Comparison of ENCODE assay signal across 26 mouse cellular contexts in the genomic region with DNA sequence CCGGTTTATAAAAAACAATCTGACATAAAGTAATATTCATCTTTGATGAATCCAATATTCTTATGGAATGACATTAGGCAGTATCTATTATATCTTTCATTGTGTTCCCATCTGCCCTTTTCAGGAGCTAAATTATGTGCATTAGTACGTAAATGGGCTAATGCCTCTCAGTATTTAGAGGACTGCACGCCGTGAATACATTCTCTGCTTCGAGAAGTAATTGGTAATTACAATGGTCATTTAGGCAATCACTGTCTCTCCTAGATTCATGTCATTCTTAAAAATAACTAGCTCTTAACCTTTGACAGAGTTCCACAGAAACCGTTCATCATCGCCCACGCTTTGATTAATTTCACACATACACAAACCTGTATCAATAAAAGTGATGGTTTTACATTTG. TPM values are rescaled to one million over a fixed set of nuclear protein-coding genes. Genes with fewer than 3 reads are reported as not detected.
"Had no signal": no experiment of that assay in that cellular context is flagged by ENCODE, and none has a peak within 500 bp of the region (broad histone marks: within the 10 kb centered on the region; RNA-seq: fewer than 3 reads in every experiment).

No protein-coding gene starts in this region.

- H3K4me1 ChIP-seq: kidney, embryonic 15.5 days; limb, embryonic 15.5 days; liver, embryonic 12.5 days had no signal

- DNase-seq: gastrocnemius, postnatal 10 days; gastrocnemius, postnatal 25 days; heart, adult 18-20 months; heart, postnatal 10 days; kidney, adult 11 months; kidney, adult 2 months; kidney, adult 9 months; kidney, postnatal 14 days; kidney, postnatal 36 days; layer of hippocampus, adult 9-11 months; layer of hippocampus, postnatal 36 days; left cerebral cortex, postnatal 4 days had no signal

- H3K9ac ChIP-seq: heart, embryonic 12.5 days; hindbrain, embryonic 12.5 days; hindbrain, embryonic 15.5 days; kidney, embryonic 15.5 days; limb, embryonic 13.5 days; limb, embryonic 15.5 days; liver, embryonic 12.5 days; liver, embryonic 14.5 days had no signal

- H3K4me2 ChIP-seq: heart, embryonic 12.5 days; hindbrain, embryonic 12.5 days; limb, embryonic 13.5 days; limb, embryonic 15.5 days; liver, embryonic 12.5 days had no signal

- H3K27me3 ChIP-seq: heart, embryonic 12.5 days; hindbrain, embryonic 12.5 days; hindbrain, embryonic 15.5 days; kidney, embryonic 15.5 days; limb, embryonic 15.5 days; liver, embryonic 12.5 days had no signal

- H3K4me3 ChIP-seq: heart, embryonic 10.5 days; heart, embryonic 12.5 days; hindbrain, embryonic 12.5 days; hindbrain, embryonic 15.5 days; kidney, embryonic 15.5 days; limb, embryonic 13.5 days; limb, embryonic 15.5 days; liver, embryonic 12.5 days had no signal

- H3K9me3 ChIP-seq: heart, embryonic 10.5 days; heart, embryonic 12.5 days; hindbrain, embryonic 12.5 days; hindbrain, embryonic 15.5 days; kidney, embryonic 15.5 days; limb, embryonic 13.5 days; limb, embryonic 15.5 days; liver, embryonic 12.5 days had no signal

- ATAC-seq: hindbrain, postnatal 0 days; intestine, embryonic 16.5 days; liver, embryonic 12.5 days had no signal

- H3K27ac ChIP-seq: heart, embryonic 10.5 days; hindbrain, embryonic 12.5 days; hindbrain, embryonic 15.5 days; hindbrain, postnatal 0 days; kidney, embryonic 15.5 days; kidney, postnatal 0 days; limb, embryonic 13.5 days; limb, embryonic 15.5 days; liver, embryonic 12.5 days; liver, embryonic 14.5 days had no signal

- H3K36me3 ChIP-seq: heart, embryonic 10.5 days; heart, embryonic 12.5 days; hindbrain, embryonic 12.5 days; hindbrain, embryonic 15.5 days; kidney, embryonic 15.5 days; limb, embryonic 13.5 days; limb, embryonic 15.5 days; liver, embryonic 12.5 days had no signal

RNA-seq across cellular contexts. Expression of a gene that starts 60.0 kb away (rescaled TPM):
- total RNA-seq: hematopoietic stem cell, adult 5-6 weeks; liver, adult 2 months had no signal
- polyA plus RNA-seq: liver, adult 2 months; liver, embryonic 14.5 days had no signal
